Mouse (Mus musculus) ovary, postnatal 10 days (tissue): ENCODE measurements around the gene Lztr1.

Source experiments
- DNase-seq: peaks from one replicate; pipeline ENCODE4 v3.0.0; 2022; ENCODE audit warnings: low spot score

The Lztr1 gene

GRCm38 (mm10) chr16:17557947-17558480 lies 49.5 kb downstream of the Lztr1 start:
- no peak for DNase-seq

GRCm38 (mm10) chr16:17558811-17559210 lies 50.3 kb downstream of the Lztr1 start:
- DNase-seq: no peak

GRCm38 (mm10) chr16:17559396-17560027 lies 51.0 kb downstream of the Lztr1 start:
- no peak for DNase-seq

- DNase-seq: no peak
These were observed 52.8 kb downstream of the Lztr1 start, which contains the start of gene Lrrc74b for GRCm38 (mm10) chr16:17561128-17561750. Lrrc74b (minus strand) TSS chr16:17561247.

GRCm38 (mm10) chr16:17561751-17562208 lies 53.3 kb downstream of the Lztr1 start, which contains the start of gene P2rx6:
P2rx6 (plus strand) TSS chr16:17561885.
- peak; percentile 43 for DNase-seq

- no peak for DNase-seq
These were observed 55.1 kb downstream of the Lztr1 start for GRCm38 (mm10) chr16:17563580-17563979.

- DNase-seq: no peak
These were observed 55.7 kb downstream of the Lztr1 start for GRCm38 (mm10) chr16:17564221-17564620.

GRCm38 (mm10) chr16:17564771-17565170 lies 56.3 kb downstream of the Lztr1 start:
- DNase-seq: no peak

- no peak for DNase-seq
These were observed 57.7 kb downstream of the Lztr1 start for GRCm38 (mm10) chr16:17566186-17566585.
